Mouse (Mus musculus): Measurements from ENCODE around the gene Cacna2d1. TPM values are rescaled to one million over a fixed set of nuclear protein-coding genes. Genes with fewer than 3 reads are reported as not detected.

The Cacna2d1 gene
- polyA plus RNA-seq, 1 experiment, result 1.7 TPM

DNA sequence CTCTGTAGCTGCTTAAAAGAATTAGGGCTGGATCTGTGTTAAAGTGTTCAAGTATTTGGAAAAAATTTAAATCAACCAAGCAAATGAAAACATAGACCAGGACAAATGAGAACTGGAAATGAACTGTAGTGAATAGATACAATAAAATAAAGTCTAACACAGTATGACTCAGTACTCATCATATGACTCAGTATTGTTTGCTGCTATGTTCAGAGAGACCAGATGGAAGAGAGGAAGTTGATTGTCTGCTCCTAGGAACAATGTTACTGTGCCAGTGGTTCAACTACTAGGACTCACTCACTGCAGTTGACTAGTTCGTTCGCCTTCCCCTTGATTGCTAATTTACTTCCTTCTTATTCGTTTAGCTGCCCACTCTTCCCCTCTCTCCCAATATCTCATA lies 421.3 kb downstream of the Cacna2d1 start:
- TF ChIP-seq POLR2A (IDR thresholded peaks at IDR 0.05; ENCODE audit: borderline replicate concordance, control insufficient read depth, low read depth, low read length), result no peak
- no peak for TF ChIP-seq CTCF (IDR thresholded peaks at IDR 0.05; ENCODE audit: control insufficient read depth, insufficient read depth, low read length)
- no peaks in the 10 kb centered on the region for H3K4me1 ChIP-seq (ENCODE audit: control insufficient read depth, insufficient read depth, low read length)
- 67% methylated on average over 3 of the region's 3 CpGs for WGBS
- no peak overlapping the region for H3K4me3 ChIP-seq (replicated peaks; ENCODE audit: control insufficient read depth, low read depth, low read length)
- no peak overlapping the region for H3K27ac ChIP-seq (ENCODE audit: control insufficient read depth, insufficient read depth, low read depth, low read length, poor library complexity)

DNA sequence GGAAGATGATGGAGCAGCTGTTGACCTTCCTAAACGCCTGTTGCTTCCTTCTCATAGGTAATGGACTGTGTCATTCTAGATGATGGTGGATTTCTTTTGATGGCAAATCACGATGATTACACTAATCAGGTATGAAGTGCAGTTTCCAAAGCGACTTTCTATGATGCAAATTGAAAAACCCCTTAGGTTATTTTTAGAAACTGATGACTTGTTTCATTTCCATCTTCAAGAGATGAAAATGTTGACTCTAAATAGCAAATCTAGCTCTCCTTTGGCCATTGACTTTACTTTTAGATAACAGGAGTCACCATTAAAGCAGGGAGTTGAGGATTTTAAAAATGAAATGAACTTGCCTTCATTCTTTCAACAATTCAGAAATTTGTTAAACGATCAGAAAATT lies 423.2 kb downstream of the Cacna2d1 start:
- 74% methylated on average over 4 of the region's 4 CpGs for WGBS
- no peak for TF ChIP-seq POLR2A (IDR thresholded peaks at IDR 0.05; ENCODE audit: borderline replicate concordance, control insufficient read depth, low read depth, low read length)
- TF ChIP-seq CTCF (IDR thresholded peaks at IDR 0.05; ENCODE audit: control insufficient read depth, insufficient read depth, low read length), result no peak
- Histone ChIP-seq H3K4me3 (replicated peaks; ENCODE audit: control insufficient read depth, low read depth, low read length) (no peak overlapping the region), H3K4me1 (ENCODE audit: control insufficient read depth, insufficient read depth, low read length) (no peaks in the 10 kb centered on the region), H3K27ac (ENCODE audit: control insufficient read depth, insufficient read depth, low read depth, low read length, poor library complexity) (no peak overlapping the region)

DNA sequence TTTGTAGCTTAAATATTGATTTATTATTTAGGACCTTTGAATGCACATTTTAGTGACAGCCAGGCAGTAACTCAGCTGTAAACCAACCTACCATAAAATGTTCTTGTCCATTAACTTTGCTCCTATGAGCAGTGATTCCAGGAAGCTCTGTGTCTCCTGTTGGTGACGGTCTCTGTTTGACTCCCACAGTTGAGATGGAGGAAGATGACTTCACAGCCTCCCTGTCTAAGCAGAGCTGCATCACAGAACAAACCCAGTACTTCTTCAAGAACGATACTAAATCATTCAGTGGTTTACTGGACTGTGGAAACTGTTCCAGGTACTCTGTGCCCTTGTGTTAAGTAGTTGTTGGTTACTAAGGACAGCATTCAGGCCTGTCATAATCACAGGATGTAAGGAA lies 427.6 kb downstream of the Cacna2d1 start:
- H3K4me3 ChIP-seq (replicated peaks; ENCODE audit: control insufficient read depth, low read depth, low read length), result no peak overlapping the region
- 82% methylated on average over 2 of the region's 2 CpGs for WGBS
- no peak overlapping the region for H3K27ac ChIP-seq (ENCODE audit: control insufficient read depth, insufficient read depth, low read depth, low read length, poor library complexity)
- no peaks in the 10 kb centered on the region for H3K4me1 ChIP-seq (ENCODE audit: control insufficient read depth, insufficient read depth, low read length)
- TF ChIP-seq POLR2A (IDR thresholded peaks at IDR 0.05; ENCODE audit: borderline replicate concordance, control insufficient read depth, low read depth, low read length), result no peak

DNA sequence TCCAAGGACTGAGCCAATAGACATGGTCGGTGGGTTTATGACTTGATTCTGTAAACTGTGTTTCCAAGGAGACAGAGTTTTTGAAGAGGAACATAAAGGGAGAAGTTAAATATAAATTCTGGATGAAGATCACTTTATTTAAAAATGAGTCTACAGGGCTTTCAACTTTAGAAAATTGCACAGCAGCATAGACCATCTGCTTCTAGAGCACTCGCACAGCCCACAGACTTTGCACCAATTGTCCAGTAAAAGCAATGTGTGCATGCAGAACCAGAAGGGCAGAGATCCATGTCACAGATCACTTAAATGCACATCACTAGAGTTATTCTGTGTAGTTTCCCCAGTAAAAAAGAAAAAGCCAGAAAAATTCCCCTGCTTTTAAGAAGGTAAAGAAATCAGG lies 428.7 kb downstream of the Cacna2d1 start:
- no peak for TF ChIP-seq POLR2A (IDR thresholded peaks at IDR 0.05; ENCODE audit: borderline replicate concordance, control insufficient read depth, low read depth, low read length)
- Histone ChIP-seq H3K4me3 (replicated peaks; ENCODE audit: control insufficient read depth, low read depth, low read length) (no peak overlapping the region), H3K4me1 (ENCODE audit: control insufficient read depth, insufficient read depth, low read length) (no peaks in the 10 kb centered on the region), H3K27ac (ENCODE audit: control insufficient read depth, insufficient read depth, low read depth, low read length, poor library complexity) (no peak overlapping the region)
- 67% methylated on average over 2 of the region's 2 CpGs for WGBS

DNA sequence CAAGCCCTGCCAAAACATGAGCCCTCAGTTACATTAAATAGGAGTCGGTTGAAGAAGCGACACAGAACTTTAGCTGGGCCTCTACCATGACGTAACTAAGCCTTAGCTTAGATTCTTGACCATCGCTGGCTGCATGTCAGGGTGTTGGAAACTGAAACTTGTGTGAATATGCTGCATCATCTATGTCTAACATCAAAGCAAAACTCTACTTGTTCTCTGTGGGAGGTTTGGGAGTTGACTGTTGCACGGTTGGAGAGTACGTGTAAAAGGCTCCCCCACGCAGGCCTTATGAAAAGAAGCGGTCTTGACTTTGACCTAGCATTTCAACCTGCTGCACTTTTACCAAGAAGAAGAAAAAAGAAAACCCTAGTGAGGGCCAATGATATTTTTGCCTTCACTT lies 436.2 kb downstream of the Cacna2d1 start:
- no peak overlapping the region for H3K4me3 ChIP-seq (replicated peaks; ENCODE audit: control insufficient read depth, low read depth, low read length)
- H3K27ac ChIP-seq (ENCODE audit: control insufficient read depth, insufficient read depth, low read depth, low read length, poor library complexity), result no peak overlapping the region
- no peaks in the 10 kb centered on the region for H3K4me1 ChIP-seq (ENCODE audit: control insufficient read depth, insufficient read depth, low read length)
- TF ChIP-seq CTCF (IDR thresholded peaks at IDR 0.05; ENCODE audit: control insufficient read depth, insufficient read depth, low read length), result no peak
- no peak for TF ChIP-seq POLR2A (IDR thresholded peaks at IDR 0.05; ENCODE audit: borderline replicate concordance, control insufficient read depth, low read depth, low read length)
- WGBS, result 88% methylated on average over 8 of the region's 8 CpGs

DNA sequence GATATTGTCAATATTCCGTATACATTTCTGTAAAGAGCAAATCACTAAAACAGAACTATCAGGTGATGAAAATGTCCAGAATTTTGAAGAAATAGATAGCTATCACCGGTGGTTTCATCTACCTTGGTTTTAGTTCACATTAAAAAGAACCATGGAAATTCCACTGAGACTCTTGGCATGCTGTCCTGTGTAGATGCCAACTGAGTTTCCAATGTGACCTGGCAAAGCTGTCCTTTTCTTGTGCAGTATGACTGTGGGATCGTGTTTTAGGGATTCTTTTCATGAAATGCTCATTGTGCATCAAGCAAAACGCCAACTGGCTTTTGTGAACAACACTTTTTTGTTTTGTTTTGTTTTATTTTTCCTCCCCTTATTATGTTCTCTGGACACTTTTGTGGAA lies 439.5 kb downstream of the Cacna2d1 start:
- TF ChIP-seq POLR2A (IDR thresholded peaks at IDR 0.05; ENCODE audit: borderline replicate concordance, control insufficient read depth, low read depth, low read length) (no peak), CTCF (IDR thresholded peaks at IDR 0.05; ENCODE audit: control insufficient read depth, insufficient read depth, low read length) (no peak)
- Histone ChIP-seq H3K27ac (ENCODE audit: control insufficient read depth, insufficient read depth, low read depth, low read length, poor library complexity) (no peak overlapping the region), H3K4me3 (replicated peaks; ENCODE audit: control insufficient read depth, low read depth, low read length) (no peak overlapping the region), H3K4me1 (ENCODE audit: control insufficient read depth, insufficient read depth, low read length) (no peaks in the 10 kb centered on the region)
- 84% methylated on average over 4 of the region's 4 CpGs for WGBS

DNA sequence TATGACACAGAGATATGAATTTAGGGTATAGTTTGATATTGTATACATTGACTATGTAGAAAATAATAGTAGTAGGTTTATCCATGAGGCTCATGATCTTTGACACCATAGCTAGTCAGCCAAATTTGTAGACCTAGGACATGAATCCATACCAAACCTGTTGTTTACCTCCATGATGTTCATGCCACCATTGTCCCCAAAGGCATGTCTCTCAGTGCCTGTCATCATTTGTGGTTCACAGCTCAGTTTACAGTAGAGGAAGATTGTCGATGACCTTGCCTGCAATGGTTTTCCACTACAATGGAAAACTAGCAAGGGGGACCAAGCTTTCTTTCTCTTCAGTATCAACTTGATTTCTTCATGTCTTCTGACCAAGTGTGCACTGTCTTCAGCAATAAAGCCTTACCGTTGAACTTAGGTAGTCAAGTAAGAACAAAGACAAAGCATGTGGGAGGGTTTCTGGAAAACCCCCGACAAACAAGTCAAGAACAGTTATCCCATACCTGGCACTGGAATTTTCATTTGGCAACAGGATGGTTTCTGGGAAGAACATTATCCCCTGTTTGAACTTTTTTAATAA lies 441.9 kb downstream of the Cacna2d1 start:
- WGBS, result 81% methylated on average over 3 of the region's 3 CpGs
- no peak for TF ChIP-seq CTCF (IDR thresholded peaks at IDR 0.05; ENCODE audit: control insufficient read depth, insufficient read depth, low read length)
- TF ChIP-seq POLR2A (IDR thresholded peaks at IDR 0.05; ENCODE audit: borderline replicate concordance, control insufficient read depth, low read depth, low read length), result no peak
- no peaks in the 10 kb centered on the region for H3K4me1 ChIP-seq (ENCODE audit: control insufficient read depth, insufficient read depth, low read length)
- H3K27ac ChIP-seq (ENCODE audit: control insufficient read depth, insufficient read depth, low read depth, low read length, poor library complexity), result no peak overlapping the region
- H3K4me3 ChIP-seq (replicated peaks; ENCODE audit: control insufficient read depth, low read depth, low read length), result no peak overlapping the region

DNA sequence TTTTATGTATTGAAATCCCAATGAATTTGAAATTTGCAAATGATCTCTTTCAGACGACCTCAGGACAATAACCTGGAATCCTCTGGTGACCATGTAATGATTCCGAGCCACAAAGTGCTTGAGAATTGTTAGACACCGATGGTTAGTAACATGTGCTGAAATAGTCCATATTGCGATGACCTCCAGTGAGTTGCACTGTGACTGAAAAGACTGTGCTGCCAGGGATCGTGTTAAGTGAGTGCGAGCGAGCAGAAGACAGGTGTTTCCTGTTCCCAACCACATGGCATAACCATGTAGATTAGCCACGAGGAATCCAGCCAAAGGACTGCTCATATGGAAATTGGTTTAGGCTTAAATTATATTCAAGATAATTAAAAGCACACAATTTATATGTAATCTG lies 475.5 kb downstream of the Cacna2d1 start:
- Histone ChIP-seq H3K4me3 (replicated peaks; ENCODE audit: control insufficient read depth, low read depth, low read length) (no peak overlapping the region), H3K4me1 (ENCODE audit: control insufficient read depth, insufficient read depth, low read length) (no peaks in the 10 kb centered on the region), H3K27ac (ENCODE audit: control insufficient read depth, insufficient read depth, low read depth, low read length, poor library complexity) (no peak overlapping the region)
- no peak for TF ChIP-seq CTCF (IDR thresholded peaks at IDR 0.05; ENCODE audit: control insufficient read depth, insufficient read depth, low read length)
- TF ChIP-seq POLR2A (IDR thresholded peaks at IDR 0.05; ENCODE audit: borderline replicate concordance, control insufficient read depth, low read depth, low read length), result no peak
- 5% methylated on average over 8 of the region's 8 CpGs for WGBS

DNA sequence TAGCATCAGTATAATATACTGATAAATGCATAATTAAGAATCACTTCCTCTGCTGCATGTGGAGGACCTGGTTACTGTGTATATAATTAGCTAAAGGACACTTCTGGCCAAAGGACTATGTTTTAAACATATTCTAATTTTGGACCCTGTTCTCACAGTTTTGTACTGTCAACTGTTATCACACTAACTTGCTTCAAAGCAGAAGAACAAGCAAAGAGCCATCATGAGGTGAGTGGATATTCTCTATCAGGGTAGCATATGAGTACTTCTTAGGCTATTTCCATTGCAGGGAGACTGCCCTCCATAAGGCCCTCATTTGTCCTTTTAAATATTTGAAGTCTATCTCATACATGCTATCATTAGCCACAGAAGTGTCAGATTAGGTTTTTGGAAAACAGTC lies 480.2 kb downstream of the Cacna2d1 start:
- no peak overlapping the region for H3K27ac ChIP-seq (ENCODE audit: control insufficient read depth, insufficient read depth, low read depth, low read length, poor library complexity)
- TF ChIP-seq POLR2A (IDR thresholded peaks at IDR 0.05; ENCODE audit: borderline replicate concordance, control insufficient read depth, low read depth, low read length), result no peak
- TF ChIP-seq CTCF (IDR thresholded peaks at IDR 0.05; ENCODE audit: control insufficient read depth, insufficient read depth, low read length), result no peak
- no peak overlapping the region for H3K4me3 ChIP-seq (replicated peaks; ENCODE audit: control insufficient read depth, low read depth, low read length)
- no peaks in the 10 kb centered on the region for H3K4me1 ChIP-seq (ENCODE audit: control insufficient read depth, insufficient read depth, low read length)
